Mouse (Mus musculus) ES-Bruce4 (cell line): ENCODE data around the gene Myo1f. TPM values are rescaled to one million over a fixed set of nuclear protein-coding genes. Genes with fewer than 3 reads are reported as not detected.

ENCODE experiments used
- H3K27ac ChIP-seq: 2 replicates; pipeline ENCODE4 v1.5.1; 2012; ENCODE audit warnings: low read length, inconsistent platforms; ENCODE audit not compliant: insufficient read depth
- H3K27me3 ChIP-seq: 2 replicates; pipeline ENCODE4 v1.6.1; 2012; ENCODE audit warnings: mild to moderate bottlenecking, low read length, inconsistent platforms; ENCODE audit not compliant: control insufficient read depth, poor library complexity, insufficient read depth, severe bottlenecking
- H3K36me3 ChIP-seq: 2 replicates; pipeline ENCODE4 v1.6.1; 2012; ENCODE audit warnings: inconsistent platforms, mild to moderate bottlenecking, low read length, moderate library complexity; ENCODE audit not compliant: control insufficient read depth, poor library complexity, insufficient read depth, severe bottlenecking
- H3K4me1 ChIP-seq: one replicate; pipeline ENCODE4 v1.8.1; 2011; ENCODE audit warnings: low read length; ENCODE audit not compliant: control insufficient read depth, insufficient read depth
- H3K4me3 ChIP-seq: 2 replicates; pipeline ENCODE4 v1.5.1; 2011; ENCODE audit warnings: low read depth, mild to moderate bottlenecking, low read length
- H3K9ac ChIP-seq: 2 replicates; pipeline ENCODE4 v1.6.1; 2012; ENCODE audit warnings: low read depth, mild to moderate bottlenecking, inconsistent platforms; ENCODE audit not compliant: poor library complexity, severe bottlenecking
- H3K9me3 ChIP-seq: replicated peaks from 2 replicates; pipeline ENCODE4 v1.6.1; 2012; ENCODE audit warnings: mild to moderate bottlenecking, low read length, inconsistent platforms; ENCODE audit not compliant: control insufficient read depth, poor library complexity, insufficient read depth, severe bottlenecking
- CTCF ChIP-seq: IDR thresholded peaks from one replicate; pipeline ENCODE4 v1.8.1; 2011; ENCODE audit warnings: low read depth, low read length
- EP300 ChIP-seq: IDR thresholded peaks from 2 replicates; pipeline ENCODE4 v1.6.1; 2011; ENCODE audit warnings: low read depth, low read length; ENCODE audit not compliant: insufficient read depth
- POLR2A ChIP-seq: IDR thresholded peaks from one replicate; pipeline ENCODE4 v1.8.1; 2011; ENCODE audit warnings: low read length; ENCODE audit not compliant: insufficient read depth
- polyA plus RNA-seq: library from polyadenylated mRNA; stranded (reverse); fragments of >200 nt; gene quantifications from 2 replicates; pipeline ENCODE4 v1.2.4, GENCODE M21; 2011; ENCODE audit warnings: low read depth; ENCODE audit not compliant: missing spikeins, insufficient read depth, insufficient read length

Gene Myo1f
- polyA plus RNA-seq, 1 experiment, result not detected

DNA sequence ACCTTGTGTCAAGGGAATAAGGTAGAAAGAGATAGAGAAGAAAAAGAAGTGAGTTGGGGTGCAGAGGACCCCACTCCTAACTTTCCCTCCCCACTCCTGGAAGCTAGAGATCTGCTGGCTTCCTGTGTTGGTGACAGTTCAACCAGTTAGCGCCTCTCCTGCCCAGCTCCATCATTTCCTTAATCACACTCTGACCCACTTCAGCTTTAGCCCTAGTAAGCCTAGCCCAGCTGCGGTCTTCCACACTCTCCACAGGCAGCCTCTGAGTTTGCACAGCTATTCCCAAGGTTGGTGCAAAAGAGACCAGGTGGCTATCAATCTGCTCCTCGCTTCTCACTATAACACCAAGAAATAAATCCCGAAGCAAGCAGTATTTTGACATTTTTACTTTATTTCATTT lies 15.6 kb upstream of the Myo1f start:
- Histone ChIP-seq H3K36me3 (no peaks in the 10 kb centered on the region), H3K9ac (no peak overlapping the region), H3K27me3 (no peaks in the 10 kb centered on the region), H3K9me3 (no peaks in the 10 kb centered on the region), H3K27ac (no peak overlapping the region), H3K4me1 (peaks cover 2% of the 10 kb centered on the region), H3K4me3 (no peak overlapping the region)
- TF ChIP-seq CTCF (no peak), EP300 (no peak), POLR2A (no peak)

- Histone ChIP-seq H3K9me3 (no peaks in the 10 kb centered on the region), H3K4me3 (no peak overlapping the region), H3K9ac (no peak overlapping the region), H3K27me3 (no peaks in the 10 kb centered on the region), H3K4me1 (no peaks in the 10 kb centered on the region), H3K36me3 (no peaks in the 10 kb centered on the region), H3K27ac (no peak overlapping the region)
- no peak for TF ChIP-seq CTCF
- TF ChIP-seq POLR2A, result no peak
- TF ChIP-seq EP300, result no peak
Measured at GRCm38 (mm10) chr17:33549212-33549611, 6.3 kb upstream of the Myo1f start.

DNA sequence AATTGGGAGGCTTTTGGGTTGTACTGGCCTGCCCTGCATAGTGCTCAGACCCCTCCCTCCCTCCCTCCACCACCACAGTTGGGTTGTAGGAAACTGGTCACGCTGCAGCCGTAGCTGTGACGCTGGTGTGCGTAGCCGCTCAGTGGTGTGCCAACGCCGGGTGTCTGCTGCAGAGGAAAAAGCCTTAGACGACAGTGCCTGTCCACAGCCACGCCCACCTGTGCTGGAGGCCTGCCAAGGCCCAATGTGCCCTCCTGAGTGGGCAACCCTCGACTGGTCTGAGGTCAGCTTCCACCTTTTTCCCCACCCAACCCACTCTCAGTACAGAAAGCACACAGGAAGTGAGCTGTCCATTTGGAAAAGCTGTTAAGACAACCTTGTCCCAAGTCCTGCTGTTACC lies 5.1 kb upstream of the Myo1f start:
- Histone ChIP-seq H3K9ac (no peak overlapping the region), H3K9me3 (no peaks in the 10 kb centered on the region), H3K27ac (no peak overlapping the region), H3K4me1 (no peaks in the 10 kb centered on the region), H3K27me3 (no peaks in the 10 kb centered on the region), H3K36me3 (no peaks in the 10 kb centered on the region), H3K4me3 (no peak overlapping the region)
- TF ChIP-seq POLR2A, result no peak
- TF ChIP-seq EP300, result no peak
- no peak for TF ChIP-seq CTCF

DNA sequence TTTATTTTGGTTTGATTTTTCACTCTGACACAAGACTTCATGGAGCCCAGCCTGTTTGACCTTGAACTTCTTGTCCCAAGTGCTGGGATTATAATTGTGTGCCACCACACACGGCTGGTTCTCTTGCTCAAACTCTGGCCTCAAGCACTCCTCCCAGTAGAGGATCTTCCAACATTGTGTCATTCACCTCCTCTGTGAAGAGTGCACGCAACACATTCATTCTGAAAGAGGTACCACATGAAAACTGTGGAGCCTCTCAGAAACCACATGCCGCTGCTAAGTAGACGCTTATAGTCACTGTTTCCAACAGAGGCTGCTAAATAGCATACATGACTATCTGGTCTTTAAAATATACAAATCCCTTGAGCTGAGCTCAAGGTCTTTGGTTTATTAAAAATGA lies 3.4 kb upstream of the Myo1f start:
- Histone ChIP-seq H3K27me3 (no peaks in the 10 kb centered on the region), H3K36me3 (no peaks in the 10 kb centered on the region), H3K27ac (no peak overlapping the region), H3K4me1 (no peaks in the 10 kb centered on the region), H3K9me3 (no peaks in the 10 kb centered on the region), H3K4me3 (no peak overlapping the region), H3K9ac (no peak overlapping the region)
- TF ChIP-seq POLR2A, result no peak
- no peak for TF ChIP-seq EP300
- TF ChIP-seq CTCF, result no peak

DNA sequence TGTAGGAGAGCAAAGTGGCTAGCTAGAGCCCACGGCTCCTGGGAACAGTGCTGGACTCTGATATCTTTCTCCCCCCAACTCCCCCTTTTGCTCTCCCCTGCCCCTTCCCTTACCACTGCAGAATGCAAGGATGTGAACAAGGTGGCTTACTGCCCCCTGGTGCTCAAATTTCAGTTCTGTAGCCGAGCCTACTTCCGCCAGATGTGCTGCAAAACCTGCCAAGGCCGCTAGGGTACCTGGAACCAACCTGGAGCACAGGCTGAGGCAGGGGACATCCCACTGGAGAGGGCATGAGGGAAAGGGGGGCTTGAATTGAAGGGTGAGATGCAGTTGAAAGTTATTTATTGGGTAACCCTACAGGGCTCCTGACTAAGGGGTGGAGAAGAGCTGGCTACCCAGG lies 2.5 kb upstream of the Myo1f start:
- Histone ChIP-seq H3K9me3 (no peaks in the 10 kb centered on the region), H3K27me3 (no peaks in the 10 kb centered on the region), H3K27ac (no peak overlapping the region), H3K9ac (no peak overlapping the region), H3K4me1 (no peaks in the 10 kb centered on the region), H3K4me3 (no peak overlapping the region), H3K36me3 (no peaks in the 10 kb centered on the region)
- TF ChIP-seq CTCF, result peak; percentile 96
- no peak for TF ChIP-seq EP300

- Histone ChIP-seq H3K4me3 (no peak overlapping the region), H3K27ac (no peak overlapping the region), H3K36me3 (no peaks in the 10 kb centered on the region), H3K4me1 (no peaks in the 10 kb centered on the region), H3K9ac (no peak overlapping the region), H3K27me3 (no peaks in the 10 kb centered on the region), H3K9me3 (no peaks in the 10 kb centered on the region)
- TF ChIP-seq EP300 (no peak), POLR2A (no peak), CTCF (no peak)
Measured at GRCm38 (mm10) chr17:33554536-33554935, 971 bp upstream of the Myo1f start.
